Mouse (Mus musculus) kidney, embryonic 16.5 days (tissue): ENCODE measurements around the gene Trim63. TPM values are rescaled to one million over a fixed set of nuclear protein-coding genes. Genes with fewer than 3 reads are reported as not detected.
A peak's percentile ranks its signal among the peaks of the same experiment; 100 is the strongest.

ENCODE experiments used
- ATAC-seq: fragments of 200-750 bp; cut with Nextera tagmentation; 2 replicates; pipeline ENCODE4 v1.8.0; 2017; ENCODE audit warnings: moderate TSS enrichment; ENCODE audit not compliant: low FRiP score, low TSS enrichment
- H3K27ac ChIP-seq: fragments of 300-500 bp; sonication (generic); 2 replicates; pipeline ENCODE4 v1.5.1; 2014; ENCODE audit warnings: low read length
- H3K27me3 ChIP-seq: fragments of 300-500 bp; sonication (generic); 2 replicates; pipeline ENCODE4 v1.6.1; 2014; ENCODE audit warnings: low read length, control low read depth, mixed read lengths; ENCODE audit not compliant: insufficient read depth
- H3K36me3 ChIP-seq: fragments of 300-500 bp; sonication (generic); 2 replicates; pipeline ENCODE4 v1.6.1; 2014; ENCODE audit warnings: low read length, control low read depth, mixed read lengths; ENCODE audit not compliant: insufficient read depth
- H3K4me1 ChIP-seq: fragments of 300-500 bp; sonication (generic); 2 replicates; pipeline ENCODE4 v1.6.1; 2014; ENCODE audit warnings: low read length, control low read depth, mixed read lengths; ENCODE audit not compliant: insufficient read depth
- H3K4me2 ChIP-seq: fragments of 300-500 bp; sonication (generic); replicated peaks from 2 replicates; pipeline ENCODE4 v1.6.1; 2014; ENCODE audit warnings: low read depth, low read length
- H3K4me3 ChIP-seq: fragments of 300-500 bp; sonication (generic); 2 replicates; pipeline ENCODE4 v1.5.1; 2014; ENCODE audit warnings: mild to moderate bottlenecking, low read length
- H3K9ac ChIP-seq: fragments of 300-500 bp; sonication (generic); replicated peaks from 2 replicates; pipeline ENCODE4 v1.6.1; 2014; ENCODE audit warnings: low read length
- H3K9me3 ChIP-seq: fragments of 300-500 bp; sonication (generic); 2 replicates; pipeline ENCODE4 v1.6.1; 2016; ENCODE audit warnings: low read length, control low read depth
- WGBS: fragments of 180-500 bp; shearing (Covaris S2); extraction: QIAGEN DNeasy Blood & Tissue Kit; methylation state at CpG from one replicate; pipeline ENCODE4 v1.1.7; 2014; 5-methylcytosine and 5-hydroxymethylcytosine counted together
- polyA plus RNA-seq: library from polyadenylated mRNA; unstranded; fragments of >200 nt; fragmentation: Nextera tagmentation; extraction: Ambion mirVana; gene quantifications from 2 replicates; pipeline ENCODE4 v1.2.1, GENCODE M21; 2015

Trim63 gene
- polyA plus RNA-seq, 1 experiment from 2014 or later = 4.1 TPM

GRCm38 (mm10) chr4:134297369-134297768, 17.6 kb upstream of the Trim63 start:
- no peak overlapping the region for H3K27ac ChIP-seq
- peaks cover 3% of the 10 kb centered on the region; the same call in 1 of the 2 replicates for H3K9me3 ChIP-seq
- H3K4me2 ChIP-seq = no peak overlapping the region
- no peak overlapping the region for H3K9ac ChIP-seq
- H3K4me3 ChIP-seq = no peak overlapping the region
- H3K27me3 ChIP-seq = peaks cover 5% of the 10 kb centered on the region; the same call in 1 of the 2 replicates
- no peaks in the 10 kb centered on the region for H3K36me3 ChIP-seq
- H3K4me1 ChIP-seq = no peaks in the 10 kb centered on the region
- 85% methylated on average over 8 of the region's 8 CpGs for WGBS
- ATAC-seq = no peak

GRCm38 (mm10) chr4:134298626-134299497, 16.1 kb upstream of the Trim63 start:
- Histone ChIP-seq H3K4me2 (no peak overlapping the region), H3K4me3 (no peak overlapping the region), H3K27ac (no peak overlapping the region), H3K27me3 (no peaks in the 10 kb centered on the region), H3K4me1 (no peaks in the 10 kb centered on the region), H3K9ac (no peak overlapping the region), H3K9me3 (peaks cover 3% of the 10 kb centered on the region; the same call in 1 of the 2 replicates), H3K36me3 (no peaks in the 10 kb centered on the region)
- ATAC-seq = no peak
- 77% methylated on average over 19 of the region's 19 CpGs for WGBS

- H3K36me3 ChIP-seq = no peaks in the 10 kb centered on the region
- WGBS = 59% methylated on average over 4 of the region's 4 CpGs
- no peak overlapping the region for H3K9ac ChIP-seq
- H3K27ac ChIP-seq = no peak overlapping the region
- H3K27me3 ChIP-seq = no peaks in the 10 kb centered on the region
- peaks cover 3% of the 10 kb centered on the region; the same call in 1 of the 2 replicates for H3K9me3 ChIP-seq
- no peaks in the 10 kb centered on the region for H3K4me1 ChIP-seq
- no peak overlapping the region for H3K4me2 ChIP-seq
- H3K4me3 ChIP-seq = no peak overlapping the region
- ATAC-seq = no peak
Observed at GRCm38 (mm10) chr4:134299498-134299810, 15.5 kb upstream of the Trim63 start.

GRCm38 (mm10) chr4:134300316-134300715, 14.6 kb upstream of the Trim63 start:
- Histone ChIP-seq H3K36me3 (no peaks in the 10 kb centered on the region), H3K9me3 (peaks cover 3% of the 10 kb centered on the region; the same call in 1 of the 2 replicates), H3K27ac (no peak overlapping the region), H3K4me2 (no peak overlapping the region), H3K27me3 (no peaks in the 10 kb centered on the region), H3K9ac (no peak overlapping the region), H3K4me3 (no peak overlapping the region), H3K4me1 (no peaks in the 10 kb centered on the region)
- no peak for ATAC-seq
- WGBS = 59% methylated on average over 9 of the region's 9 CpGs

GRCm38 (mm10) chr4:134302084-134302483, 12.8 kb upstream of the Trim63 start:
- WGBS = 72% methylated on average over 5 of the region's 5 CpGs
- H3K27ac ChIP-seq = no peak overlapping the region
- no peak for ATAC-seq

GRCm38 (mm10) chr4:134306963-134307362, 8.0 kb upstream of the Trim63 start:
- no peaks in the 10 kb centered on the region for H3K36me3 ChIP-seq
- WGBS = 64% methylated on average over 2 of the region's 2 CpGs
- no peak overlapping the region for H3K4me3 ChIP-seq
- H3K4me2 ChIP-seq = peak overlapping the region; percentile 19; the same call in 1 of the 2 replicates
- H3K27me3 ChIP-seq = no peaks in the 10 kb centered on the region
- peaks cover 9% of the 10 kb centered on the region; the same call in 1 of the 2 replicates for H3K4me1 ChIP-seq
- H3K9me3 ChIP-seq = no peaks in the 10 kb centered on the region
- ATAC-seq = no peak
- H3K9ac ChIP-seq = no peak overlapping the region
- H3K27ac ChIP-seq = no peak overlapping the region

More at GRCm38 (mm10) chr4:134302084-134302483, 12.8 kb upstream of the Trim63 start:
- H3K9ac ChIP-seq = no peak overlapping the region
- H3K4me1 ChIP-seq = peaks cover 2% of the 10 kb centered on the region; the same call in 1 of the 2 replicates
- H3K4me2 ChIP-seq = no peak overlapping the region
- H3K9me3 ChIP-seq = no peaks in the 10 kb centered on the region
- no peak overlapping the region for H3K4me3 ChIP-seq
- no peaks in the 10 kb centered on the region for H3K36me3 ChIP-seq
- H3K27me3 ChIP-seq = no peaks in the 10 kb centered on the region

- Histone ChIP-seq H3K4me3 (no peak overlapping the region), H3K4me2 (peak overlapping the region; percentile 19; the same call in 1 of the 2 replicates), H3K27me3 (no peaks in the 10 kb centered on the region), H3K9me3 (peaks cover 1% of the 10 kb centered on the region; the same call in 1 of the 2 replicates), H3K36me3 (no peaks in the 10 kb centered on the region), H3K27ac (0 out of 2 replicates have a peak overlapping the region, but pooled peaks have one; percentile 14), H3K4me1 (peaks cover 9% of the 10 kb centered on the region; the same call in 1 of the 2 replicates), H3K9ac (no peak overlapping the region; the same call in 1 of the 2 replicates)
- peak; percentile 78 for ATAC-seq
- 14% methylated on average over 12 of the region's 12 CpGs for WGBS
Observed at GRCm38 (mm10) chr4:134307367-134308072, 7.4 kb upstream of the Trim63 start.

- H3K4me2 ChIP-seq = no peak overlapping the region
- no peaks in the 10 kb centered on the region for H3K27me3 ChIP-seq
- 82% methylated on average over 7 of the region's 7 CpGs for WGBS
- H3K9ac ChIP-seq = no peak overlapping the region
- H3K4me3 ChIP-seq = no peak overlapping the region
- H3K36me3 ChIP-seq = no peaks in the 10 kb centered on the region
- H3K4me1 ChIP-seq = peaks cover 9% of the 10 kb centered on the region; the same call in 1 of the 2 replicates
- no peak for ATAC-seq
- no peak overlapping the region for H3K27ac ChIP-seq
- peaks cover 6% of the 10 kb centered on the region; the same call in 1 of the 2 replicates for H3K9me3 ChIP-seq
Observed at GRCm38 (mm10) chr4:134310106-134310505, 4.8 kb upstream of the Trim63 start.

- 76% methylated on average over 9 of the region's 9 CpGs for WGBS
- H3K4me1 ChIP-seq = peaks cover 14% of the 10 kb centered on the region; the same call in 1 of the 2 replicates
- H3K4me2 ChIP-seq = no peak overlapping the region
- H3K36me3 ChIP-seq = no peaks in the 10 kb centered on the region
- H3K4me3 ChIP-seq = no peak overlapping the region
- no peak overlapping the region for H3K9ac ChIP-seq
- no peak for ATAC-seq
- H3K27me3 ChIP-seq = no peaks in the 10 kb centered on the region
- no peak overlapping the region for H3K27ac ChIP-seq
- peaks cover 6% of the 10 kb centered on the region; the same call in 1 of the 2 replicates for H3K9me3 ChIP-seq
Observed at GRCm38 (mm10) chr4:134310656-134311055, 4.3 kb upstream of the Trim63 start.
